Mouse (Mus musculus): ENCODE results near the gene Gm20877. TPM values are rescaled to one million over a fixed set of nuclear protein-coding genes. Genes with fewer than 3 reads are reported as not detected.
"Not testable (repeated sequence)": the region's sequence is repeated elsewhere in the genome, so short reads cannot be mapped to it uniquely, and the experiment has no call there.

The Gm20877 gene
- not detected in 2 replicates for polyA plus RNA-seq (2016; fragmentation: Nextera tagmentation; extraction: Ambion mirVana)

DNA sequence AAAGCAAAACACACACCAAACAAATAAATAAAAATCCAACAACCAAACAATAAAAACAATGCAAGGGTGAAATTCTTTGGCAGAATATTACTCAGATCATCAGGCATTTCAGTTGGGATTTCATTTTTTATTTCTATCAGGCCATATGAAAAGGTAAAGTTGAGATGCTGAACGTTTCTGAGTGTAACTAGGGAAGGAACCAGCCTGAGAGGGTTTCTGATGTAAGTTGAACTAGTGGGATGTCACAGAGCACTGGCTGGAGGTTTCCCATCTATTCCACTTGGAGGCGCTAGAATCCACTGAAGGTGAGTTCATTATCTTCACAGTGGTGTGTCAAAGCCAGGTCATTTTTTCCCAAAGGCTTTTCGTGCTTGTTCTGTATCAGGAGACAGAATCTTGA is at the start of gene Gm20877:
Gm20877 (plus strand) TSS at position 301 of the 400 bp plus-strand sequence.
- not testable (repeated sequence) for H3K27me3 ChIP-seq; H3K4me1 ChIP-seq (replicated peaks); ATAC-seq (ENCODE audit: insufficient number of reproducible peaks, insufficient read depth, low FRiP score, low TSS enrichment, low read depth); H3K9me3 ChIP-seq; H3K9ac ChIP-seq (replicated peaks); H3K4me2 ChIP-seq; H3K36me3 ChIP-seq; H3K27ac ChIP-seq; H3K4me3 ChIP-seq (replicated peaks)
- WGBS: no CpG with 5 or more reads among the region's 3 CpGs

Measured in limb, embryonic 12.5 days (tissue).